Mouse (Mus musculus): ENCODE measurements around the gene Adra1b. TPM values are rescaled to one million over a fixed set of nuclear protein-coding genes. Genes with fewer than 3 reads are reported as not detected.
A peak's percentile ranks its signal among the peaks of the same experiment; 100 is the strongest.

The Adra1b gene
- polyA plus RNA-seq, 2 experiments, result 0.99 to 2.3 TPM

DNA sequence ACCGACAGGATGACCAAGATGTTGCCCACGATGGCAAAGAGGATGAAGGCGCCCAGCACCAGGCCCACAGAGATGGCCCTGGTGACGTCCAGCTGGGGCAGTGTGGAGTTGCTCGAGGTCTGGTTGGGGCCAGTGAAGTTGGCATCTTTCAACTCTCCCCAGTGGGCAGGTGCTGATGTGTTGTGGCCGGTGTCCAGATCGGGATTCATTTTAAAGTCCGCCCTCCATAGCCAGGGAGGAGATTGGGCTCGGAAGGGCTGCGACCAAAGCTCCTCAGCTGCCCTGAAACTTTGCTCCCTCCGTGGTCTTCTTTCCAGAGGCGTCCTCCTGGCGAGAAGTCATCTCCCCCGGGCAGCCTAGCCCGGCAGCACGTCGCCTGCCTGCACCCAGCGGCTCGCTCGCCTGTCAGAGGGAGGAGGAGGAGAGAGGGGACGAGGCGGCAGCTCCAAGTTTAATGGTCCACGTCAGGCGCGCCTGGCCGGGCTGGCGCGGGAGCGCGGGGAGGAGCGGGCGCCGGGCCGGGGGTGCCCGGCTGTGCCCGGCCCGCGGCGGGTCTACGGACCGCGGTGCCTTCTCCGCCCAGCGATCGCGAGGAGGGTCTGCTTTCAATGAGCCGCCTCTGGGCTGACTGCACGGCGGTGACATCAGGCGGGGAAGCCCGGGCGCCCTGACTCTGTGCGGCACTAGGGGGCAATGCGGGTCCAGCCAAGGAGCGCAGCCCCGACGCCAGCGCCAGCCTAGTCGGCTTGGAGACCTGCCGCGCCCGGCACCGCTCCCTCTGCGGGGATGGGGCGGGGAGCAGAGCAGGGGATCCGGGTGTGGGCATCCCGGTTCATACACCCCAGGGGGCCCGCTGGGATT lies 64.9 kb downstream of the Adra1b start:
- H3K9me3 ChIP-seq (ENCODE audit: control insufficient read depth, low read length), result no peaks in the 10 kb centered on the region
- WGBS, result 6% methylated on average over 42 of the region's 68 CpGs
- peak overlapping the region; percentile 82 for H3K4me2 ChIP-seq (replicated peaks; ENCODE audit: low read depth, low read length, severe bottlenecking)
- H3K27ac ChIP-seq (replicated peaks; ENCODE audit: low read depth, low read length), result no peak overlapping the region
- H3K36me3 ChIP-seq (ENCODE audit: control insufficient read depth, insufficient read depth, low read length), result no peaks in the 10 kb centered on the region
- DNase-seq (ENCODE audit: low spot score), result peak; percentile 79
- H3K4me1 ChIP-seq (ENCODE audit: control insufficient read depth, insufficient read depth, low read length), result no peaks in the 10 kb centered on the region
- no peak for TF ChIP-seq POLR2A (IDR thresholded peaks at IDR 0.05; ENCODE audit: borderline replicate concordance, extremely low read depth, insufficient read depth, insufficient read length)
- peaks cover 18% of the 10 kb centered on the region for H3K27me3 ChIP-seq (ENCODE audit: control insufficient read depth, insufficient read depth, low read length)
- peak; percentile 92 for ATAC-seq (ENCODE audit: low FRiP score, low read depth)
- peak overlapping the region; percentile 61 for H3K9ac ChIP-seq (ENCODE audit: low read depth, low read length, severe bottlenecking)
- peak overlapping the region; percentile 56 for H3K4me3 ChIP-seq (replicated peaks; ENCODE audit: low read length)

- H3K9ac ChIP-seq (ENCODE audit: low read depth, low read length, severe bottlenecking), result no peak overlapping the region; the same call in 1 of the 2 replicates
- H3K4me3 ChIP-seq (replicated peaks; ENCODE audit: low read length), result 0 out of 2 replicates have a peak overlapping the region, but pooled peaks have one; percentile 56
- no peak for ATAC-seq (ENCODE audit: low FRiP score, low read depth)
- no peak overlapping the region for H3K27ac ChIP-seq (replicated peaks; ENCODE audit: low read depth, low read length)
- WGBS, result 92% methylated on average over 15 of the region's 15 CpGs
- H3K4me2 ChIP-seq (replicated peaks; ENCODE audit: low read depth, low read length, severe bottlenecking), result peak overlapping the region; percentile 82
- no peak for TF ChIP-seq POLR2A (IDR thresholded peaks at IDR 0.05; ENCODE audit: borderline replicate concordance, extremely low read depth, insufficient read depth, insufficient read length)
- H3K9me3 ChIP-seq (ENCODE audit: control insufficient read depth, low read length), result no peaks in the 10 kb centered on the region
- H3K4me1 ChIP-seq (ENCODE audit: control insufficient read depth, insufficient read depth, low read length), result no peaks in the 10 kb centered on the region
- peaks cover 18% of the 10 kb centered on the region for H3K27me3 ChIP-seq (ENCODE audit: control insufficient read depth, insufficient read depth, low read length)
- H3K36me3 ChIP-seq (ENCODE audit: control insufficient read depth, insufficient read depth, low read length), result no peaks in the 10 kb centered on the region
- DNase-seq (ENCODE audit: low spot score), result no peak
Observed at GRCm38 (mm10) chr11:43835456-43835855, 65.6 kb downstream of the Adra1b start.

GRCm38 (mm10) chr11:43834531-43834930 lies 66.5 kb downstream of the Adra1b start:
- DNase-seq (ENCODE audit: low spot score) (no peak), ATAC-seq (ENCODE audit: low FRiP score, low read depth) (no peak)
- H3K27ac ChIP-seq (replicated peaks; ENCODE audit: low read depth, low read length), result no peak overlapping the region
- H3K4me2 ChIP-seq (replicated peaks; ENCODE audit: low read depth, low read length, severe bottlenecking), result no peak overlapping the region
- H3K4me1 ChIP-seq (ENCODE audit: control insufficient read depth, insufficient read depth, low read length), result no peaks in the 10 kb centered on the region
- no peaks in the 10 kb centered on the region for H3K9me3 ChIP-seq (ENCODE audit: control insufficient read depth, low read length)
- no peak overlapping the region for H3K4me3 ChIP-seq (replicated peaks; ENCODE audit: low read length)
- H3K9ac ChIP-seq (ENCODE audit: low read depth, low read length, severe bottlenecking), result no peak overlapping the region
- peaks cover 18% of the 10 kb centered on the region for H3K27me3 ChIP-seq (ENCODE audit: control insufficient read depth, insufficient read depth, low read length)
- H3K36me3 ChIP-seq (ENCODE audit: control insufficient read depth, insufficient read depth, low read length), result no peaks in the 10 kb centered on the region
- WGBS, result 70% methylated on average over 11 of the region's 11 CpGs
- TF ChIP-seq POLR2A (IDR thresholded peaks at IDR 0.05; ENCODE audit: borderline replicate concordance, extremely low read depth, insufficient read depth, insufficient read length), result no peak

DNA sequence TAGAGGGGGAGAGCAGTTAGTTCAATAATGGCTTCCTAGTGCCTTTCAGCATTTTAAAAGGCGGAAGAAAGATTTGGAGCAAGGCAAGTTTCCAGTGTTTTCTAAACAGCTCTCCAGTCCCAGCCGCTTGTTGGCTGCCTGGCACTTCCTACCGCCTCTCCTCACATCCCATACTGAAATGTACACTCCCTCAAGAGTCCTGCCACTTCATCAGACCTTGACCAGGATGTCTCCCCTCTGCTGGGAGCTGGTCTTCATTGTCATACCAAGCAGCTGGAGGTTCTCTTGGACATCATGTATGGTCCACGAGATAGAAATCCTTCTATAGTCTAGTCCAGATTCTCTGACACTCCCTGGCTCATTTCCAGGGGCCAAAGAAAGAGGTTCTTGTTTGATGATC lies 69.5 kb downstream of the Adra1b start:
- H3K36me3 ChIP-seq (ENCODE audit: control insufficient read depth, insufficient read depth, low read length), result no peaks in the 10 kb centered on the region
- no peak overlapping the region for H3K4me3 ChIP-seq (replicated peaks; ENCODE audit: low read length)
- peaks cover 14% of the 10 kb centered on the region for H3K27me3 ChIP-seq (ENCODE audit: control insufficient read depth, insufficient read depth, low read length)
- H3K9ac ChIP-seq (ENCODE audit: low read depth, low read length, severe bottlenecking), result no peak overlapping the region
- H3K9me3 ChIP-seq (ENCODE audit: control insufficient read depth, low read length), result no peaks in the 10 kb centered on the region
- H3K4me2 ChIP-seq (replicated peaks; ENCODE audit: low read depth, low read length, severe bottlenecking), result no peak overlapping the region
- WGBS, result 84% methylated on average over 4 of the region's 4 CpGs
- ATAC-seq (ENCODE audit: low FRiP score, low read depth), result no peak
- no peaks in the 10 kb centered on the region for H3K4me1 ChIP-seq (ENCODE audit: control insufficient read depth, insufficient read depth, low read length)
- DNase-seq (ENCODE audit: low spot score), result no peak
- no peak for TF ChIP-seq POLR2A (IDR thresholded peaks at IDR 0.05; ENCODE audit: borderline replicate concordance, extremely low read depth, insufficient read depth, insufficient read length)
- no peak overlapping the region for H3K27ac ChIP-seq (replicated peaks; ENCODE audit: low read depth, low read length)

GRCm38 (mm10) chr11:43826769-43827168 lies 74.2 kb downstream of the Adra1b start:
- no peak overlapping the region for H3K9ac ChIP-seq (ENCODE audit: low read depth, low read length, severe bottlenecking)
- no peak for DNase-seq (ENCODE audit: low spot score)
- WGBS, result 92% methylated on average over 4 of the region's 4 CpGs
- H3K27ac ChIP-seq (replicated peaks; ENCODE audit: low read depth, low read length), result no peak overlapping the region
- H3K27me3 ChIP-seq (ENCODE audit: control insufficient read depth, insufficient read depth, low read length), result no peaks in the 10 kb centered on the region
- no peaks in the 10 kb centered on the region for H3K9me3 ChIP-seq (ENCODE audit: control insufficient read depth, low read length)
- no peaks in the 10 kb centered on the region for H3K36me3 ChIP-seq (ENCODE audit: control insufficient read depth, insufficient read depth, low read length)
- no peak for ATAC-seq (ENCODE audit: low FRiP score, low read depth)
- TF ChIP-seq POLR2A (IDR thresholded peaks at IDR 0.05; ENCODE audit: borderline replicate concordance, extremely low read depth, insufficient read depth, insufficient read length), result no peak
- no peak overlapping the region for H3K4me3 ChIP-seq (replicated peaks; ENCODE audit: low read length)
- H3K4me2 ChIP-seq (replicated peaks; ENCODE audit: low read depth, low read length, severe bottlenecking), result no peak overlapping the region
- H3K4me1 ChIP-seq (ENCODE audit: control insufficient read depth, insufficient read depth, low read length), result no peaks in the 10 kb centered on the region

Data from limb, embryonic 14.5 days (tissue).